Mouse (Mus musculus): ENCODE data around the gene AC141477.1.

The AC141477.1 gene

DNA sequence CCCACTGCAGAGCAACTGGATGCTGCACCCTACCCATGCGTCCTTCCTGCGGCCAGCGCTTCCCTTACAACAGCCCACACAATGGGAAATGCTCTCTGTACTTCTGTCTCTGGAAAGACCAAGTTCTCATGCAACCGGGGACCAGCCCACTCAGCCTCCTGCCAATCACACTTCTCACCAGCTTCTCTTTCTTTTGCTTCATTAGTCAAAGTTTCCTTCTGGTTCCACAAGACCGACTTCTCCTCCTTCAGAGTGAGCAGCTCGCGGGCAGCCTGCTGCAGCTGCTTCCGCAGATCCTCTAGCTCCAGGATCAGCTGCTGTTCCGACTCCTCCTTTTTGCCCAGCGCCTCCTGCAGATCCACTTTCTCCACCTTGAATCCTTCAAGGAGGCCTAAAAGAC is 31.7 kb downstream of the AC141477.1 start:
- DNase-seq (ENCODE audit: low read depth) = no peak

GRCm38 (mm10) chr10:76392596-76392995 is 47.6 kb downstream of the AC141477.1 start:
- DNase-seq (ENCODE audit: low read depth) = no peak

DNA sequence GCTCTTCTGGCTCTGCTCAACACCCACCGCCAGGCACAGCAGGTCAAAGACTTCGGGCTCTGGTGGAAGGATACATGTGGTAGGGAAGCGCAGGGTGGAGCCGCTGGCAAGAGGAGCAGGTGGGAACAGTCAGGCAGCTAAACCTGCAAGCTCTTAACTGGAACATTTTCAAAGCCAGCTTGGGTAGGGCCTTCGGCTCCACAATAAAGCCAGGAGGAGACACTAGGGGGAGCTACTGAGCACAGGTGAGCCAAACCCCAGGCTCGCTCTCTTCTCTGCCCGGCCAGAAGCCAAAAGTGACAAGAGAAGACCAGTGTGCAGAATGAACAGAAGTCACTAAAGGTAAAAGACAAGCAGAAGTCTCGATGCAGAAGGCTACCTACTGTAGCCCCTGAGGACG is 48.5 kb downstream of the AC141477.1 start:
- no peak for DNase-seq (ENCODE audit: low read depth)

- no peak for DNase-seq (ENCODE audit: low read depth)
These were observed 49.1 kb downstream of the AC141477.1 start for GRCm38 (mm10) chr10:76391166-76391565.
